Mouse (Mus musculus): ENCODE data around the gene Fam199x. TPM values are rescaled to one million over a fixed set of nuclear protein-coding genes. Genes with fewer than 3 reads are reported as not detected.
A peak's percentile ranks its signal among the peaks of the same experiment; 100 is the strongest.

Gene Fam199x
- polyA plus RNA-seq, 1 experiment from 2014 or later: 10.9 TPM

DNA sequence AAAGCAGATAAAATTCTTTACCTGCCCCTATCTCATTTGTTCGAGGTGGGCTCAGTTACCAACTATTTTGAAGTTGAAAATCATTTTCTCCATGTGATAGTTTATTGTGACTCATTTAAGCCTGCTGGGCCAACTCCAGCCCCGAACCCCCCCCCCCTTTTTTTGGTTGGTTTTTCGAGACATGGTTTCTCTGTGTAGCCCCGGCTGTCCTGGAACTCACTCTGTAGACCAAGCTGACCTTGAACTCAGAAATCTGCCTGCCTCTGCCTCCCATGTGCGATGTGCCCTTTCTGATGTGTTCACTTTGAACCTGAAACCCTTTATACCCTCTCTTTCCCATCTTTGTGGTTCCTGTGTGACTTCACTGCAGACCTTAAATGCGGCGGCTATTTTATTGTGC lies 10.9 kb upstream of the Fam199x start:
- DNase-seq (ENCODE audit: low spot score) (no peak), ATAC-seq (ENCODE audit: low FRiP score) (peak; percentile 36; the same call in 1 of the 2 replicates)
- Histone ChIP-seq H3K27me3 (ENCODE audit: control insufficient read depth, insufficient read depth, low read length) (no peaks in the 10 kb centered on the region), H3K27ac (peak overlapping the region; percentile 92), H3K9ac (peak overlapping the region; percentile 64; the same call in 1 of the 2 replicates), H3K36me3 (replicated peaks; ENCODE audit: control insufficient read depth, insufficient read depth) (no peaks in the 10 kb centered on the region), H3K4me2 (replicated peaks) (peak overlapping the region; percentile 57), H3K4me3 (replicated peaks; ENCODE audit: low read length) (peak overlapping the region; percentile 45), H3K9me3 (ENCODE audit: control insufficient read depth, low read length) (no peaks in the 10 kb centered on the region), H3K4me1 (replicated peaks; ENCODE audit: control insufficient read depth, insufficient read depth, low read length) (no peaks in the 10 kb centered on the region)
- 49% methylated on average over 7 of the region's 7 CpGs for WGBS

GRCm38 (mm10) chrX:137049060-137049424 lies 352 bp upstream of the Fam199x start:
- H3K36me3 ChIP-seq (replicated peaks; ENCODE audit: control insufficient read depth, insufficient read depth): no peaks in the 10 kb centered on the region
- H3K9ac ChIP-seq: peak overlapping the region; percentile 66
- DNase-seq (ENCODE audit: low spot score) (no peak), ATAC-seq (ENCODE audit: low FRiP score) (no peak; the same call in 1 of the 2 replicates)
- no peak overlapping the region for H3K27ac ChIP-seq
- H3K27me3 ChIP-seq (ENCODE audit: control insufficient read depth, insufficient read depth, low read length): no peaks in the 10 kb centered on the region
- H3K9me3 ChIP-seq (ENCODE audit: control insufficient read depth, low read length): no peaks in the 10 kb centered on the region
- WGBS: 13% methylated on average over 9 of the region's 11 CpGs
- 0 out of 2 replicates have a peak, but pooled peaks cover 6% of the 10 kb centered on the region for H3K4me1 ChIP-seq (replicated peaks; ENCODE audit: control insufficient read depth, insufficient read depth, low read length)
- peak overlapping the region; percentile 66 for H3K4me3 ChIP-seq (replicated peaks; ENCODE audit: low read length)
- peak overlapping the region; percentile 58 for H3K4me2 ChIP-seq (replicated peaks)

DNA sequence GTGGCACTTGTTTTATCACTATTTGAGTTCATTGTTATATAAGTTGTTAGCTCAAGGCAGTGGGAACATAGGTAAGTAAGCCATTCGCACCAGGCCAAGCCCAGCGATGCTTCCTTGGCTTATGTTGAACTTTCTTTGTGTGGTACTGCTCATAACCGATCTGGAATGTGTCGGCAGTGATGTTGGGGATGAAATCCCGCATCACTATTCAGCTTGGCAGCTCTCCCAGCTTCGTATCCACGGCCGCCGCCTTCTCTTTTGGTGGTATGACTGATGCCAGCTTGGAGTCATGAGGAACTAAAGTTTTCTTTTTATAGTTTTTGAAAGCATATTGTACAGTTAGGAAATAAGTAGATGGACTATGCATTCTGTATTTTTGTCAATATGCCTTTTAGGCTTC lies 13.8 kb downstream of the Fam199x start:
- Histone ChIP-seq H3K4me1 (replicated peaks; ENCODE audit: control insufficient read depth, insufficient read depth, low read length) (no peaks in the 10 kb centered on the region), H3K27ac (no peak overlapping the region), H3K9ac (no peak overlapping the region), H3K27me3 (ENCODE audit: control insufficient read depth, insufficient read depth, low read length) (no peaks in the 10 kb centered on the region), H3K9me3 (ENCODE audit: control insufficient read depth, low read length) (no peaks in the 10 kb centered on the region), H3K36me3 (replicated peaks; ENCODE audit: control insufficient read depth, insufficient read depth) (no peaks in the 10 kb centered on the region), H3K4me3 (replicated peaks; ENCODE audit: low read length) (no peak overlapping the region), H3K4me2 (replicated peaks) (no peak overlapping the region)
- 76% methylated on average over 9 of the region's 9 CpGs for WGBS
- DNase-seq (ENCODE audit: low spot score): no peak
- ATAC-seq (ENCODE audit: low FRiP score): no peak

DNA sequence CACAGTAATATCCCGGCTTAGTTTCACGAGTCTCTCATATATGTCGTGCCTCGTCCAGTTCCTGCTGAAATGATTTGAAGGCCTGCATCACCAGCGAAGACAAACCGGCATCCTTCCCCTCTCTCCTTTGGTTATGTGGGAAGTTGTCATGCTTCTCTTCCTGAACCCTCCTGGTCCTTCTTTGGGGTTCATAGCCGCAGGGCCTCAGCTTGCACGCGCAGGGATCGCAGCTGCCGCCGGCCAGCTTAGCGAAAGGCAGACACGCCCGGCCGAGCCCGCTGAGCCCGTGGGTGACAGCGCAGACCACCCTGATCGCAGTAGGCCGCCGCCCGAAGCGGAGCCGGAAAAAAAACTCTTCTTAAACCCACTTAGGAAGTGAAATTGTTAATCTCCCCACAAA lies 55.1 kb downstream of the Fam199x start:
- DNase-seq (ENCODE audit: low spot score): no peak
- no peak overlapping the region for H3K4me2 ChIP-seq (replicated peaks)
- H3K4me1 ChIP-seq (replicated peaks; ENCODE audit: control insufficient read depth, insufficient read depth, low read length): no peaks in the 10 kb centered on the region
- no peak overlapping the region for H3K27ac ChIP-seq
- H3K9me3 ChIP-seq (ENCODE audit: control insufficient read depth, low read length): no peaks in the 10 kb centered on the region
- H3K9ac ChIP-seq: no peak overlapping the region
- no peak overlapping the region for H3K4me3 ChIP-seq (replicated peaks; ENCODE audit: low read length)
- WGBS: 21% methylated on average over 25 of the region's 25 CpGs
- H3K27me3 ChIP-seq (ENCODE audit: control insufficient read depth, insufficient read depth, low read length): peaks cover 61% of the 10 kb centered on the region
- H3K36me3 ChIP-seq (replicated peaks; ENCODE audit: control insufficient read depth, insufficient read depth): no peaks in the 10 kb centered on the region
- no peak for ATAC-seq (ENCODE audit: low FRiP score)

DNA sequence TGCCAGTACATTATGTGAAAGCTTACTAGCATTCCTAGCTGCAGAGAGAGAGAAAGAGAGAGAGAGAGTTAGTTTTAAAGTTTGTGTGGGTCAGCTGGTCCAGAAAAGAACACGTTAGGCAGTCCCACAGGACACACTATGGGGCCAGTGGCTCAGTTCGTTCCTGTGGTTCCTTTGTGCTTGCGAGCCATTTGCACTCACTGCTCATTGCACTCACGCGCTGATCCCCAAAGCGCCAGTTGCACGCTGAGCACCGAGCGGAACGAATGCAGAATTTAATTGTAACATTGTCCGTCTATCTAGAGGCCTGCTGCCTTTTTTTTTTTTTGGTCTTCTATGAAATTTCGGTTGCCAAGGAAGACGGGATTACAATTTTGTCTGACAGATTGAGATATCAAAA lies 57.1 kb downstream of the Fam199x start:
- Histone ChIP-seq H3K9me3 (ENCODE audit: control insufficient read depth, low read length) (no peaks in the 10 kb centered on the region), H3K36me3 (replicated peaks; ENCODE audit: control insufficient read depth, insufficient read depth) (no peaks in the 10 kb centered on the region), H3K4me2 (replicated peaks) (no peak overlapping the region), H3K9ac (no peak overlapping the region), H3K27ac (no peak overlapping the region), H3K27me3 (ENCODE audit: control insufficient read depth, insufficient read depth, low read length) (peaks cover 49% of the 10 kb centered on the region), H3K4me3 (replicated peaks; ENCODE audit: low read length) (no peak overlapping the region), H3K4me1 (replicated peaks; ENCODE audit: control insufficient read depth, insufficient read depth, low read length) (no peaks in the 10 kb centered on the region)
- no peak for DNase-seq (ENCODE audit: low spot score)
- WGBS: 20% methylated on average over 11 of the region's 13 CpGs
- no peak for ATAC-seq (ENCODE audit: low FRiP score)

- H3K4me2 ChIP-seq (replicated peaks): no peak overlapping the region
- no peaks in the 10 kb centered on the region for H3K4me1 ChIP-seq (replicated peaks; ENCODE audit: control insufficient read depth, insufficient read depth, low read length)
- peaks cover 78% of the 10 kb centered on the region for H3K27me3 ChIP-seq (ENCODE audit: control insufficient read depth, insufficient read depth, low read length)
- DNase-seq (ENCODE audit: low spot score) (peak; percentile 21), ATAC-seq (ENCODE audit: low FRiP score) (no peak)
- no peaks in the 10 kb centered on the region for H3K36me3 ChIP-seq (replicated peaks; ENCODE audit: control insufficient read depth, insufficient read depth)
- WGBS: 20% methylated on average over 32 of the region's 40 CpGs
- H3K9me3 ChIP-seq (ENCODE audit: control insufficient read depth, low read length): no peaks in the 10 kb centered on the region
- H3K9ac ChIP-seq: no peak overlapping the region
- no peak overlapping the region for H3K27ac ChIP-seq
- H3K4me3 ChIP-seq (replicated peaks; ENCODE audit: low read length): no peak overlapping the region
These were observed 68.8 kb downstream of the Fam199x start for GRCm38 (mm10) chrX:137118097-137118746.

GRCm38 (mm10) chrX:137119675-137120423 lies 70.5 kb downstream of the Fam199x start:
- no peaks in the 10 kb centered on the region for H3K9me3 ChIP-seq (ENCODE audit: control insufficient read depth, low read length)
- peaks cover 77% of the 10 kb centered on the region for H3K27me3 ChIP-seq (ENCODE audit: control insufficient read depth, insufficient read depth, low read length)
- H3K9ac ChIP-seq: no peak overlapping the region
- H3K4me2 ChIP-seq (replicated peaks): no peak overlapping the region; the same call in 1 of the 2 replicates
- no peak overlapping the region for H3K4me3 ChIP-seq (replicated peaks; ENCODE audit: low read length)
- no peak overlapping the region for H3K27ac ChIP-seq
- ATAC-seq (ENCODE audit: low FRiP score): no peak
- no peaks in the 10 kb centered on the region for H3K4me1 ChIP-seq (replicated peaks; ENCODE audit: control insufficient read depth, insufficient read depth, low read length)
- H3K36me3 ChIP-seq (replicated peaks; ENCODE audit: control insufficient read depth, insufficient read depth): no peaks in the 10 kb centered on the region
- WGBS: 29% methylated on average over 51 of the region's 52 CpGs
- DNase-seq (ENCODE audit: low spot score): peak; percentile 15

- Histone ChIP-seq H3K4me2 (replicated peaks) (no peak within 1 kb of the TSS), H3K27ac (no peak within 1 kb of the TSS), H3K9me3 (ENCODE audit: control insufficient read depth, low read length) (no peaks in the 10 kb centered on the region), H3K4me1 (replicated peaks; ENCODE audit: control insufficient read depth, insufficient read depth, low read length) (no peaks in the 10 kb centered on the region), H3K4me3 (replicated peaks; ENCODE audit: low read length) (no peak within 1 kb of the TSS), H3K9ac (no peak within 1 kb of the TSS), H3K27me3 (ENCODE audit: control insufficient read depth, insufficient read depth, low read length) (peaks cover 78% of the 10 kb centered on the region), H3K36me3 (replicated peaks; ENCODE audit: control insufficient read depth, insufficient read depth) (no peaks in the 10 kb centered on the region)
- 16% methylated on average over 21 of the region's 21 CpGs for WGBS
- ATAC-seq (ENCODE audit: low FRiP score): no peak
- no peak for DNase-seq (ENCODE audit: low spot score)
These were observed 72.3 kb downstream of the Fam199x start, which contains the start of gene Esx1 for GRCm38 (mm10) chrX:137121718-137122117. Gene Esx1 (minus strand): TSS chrX:137122083.

DNA sequence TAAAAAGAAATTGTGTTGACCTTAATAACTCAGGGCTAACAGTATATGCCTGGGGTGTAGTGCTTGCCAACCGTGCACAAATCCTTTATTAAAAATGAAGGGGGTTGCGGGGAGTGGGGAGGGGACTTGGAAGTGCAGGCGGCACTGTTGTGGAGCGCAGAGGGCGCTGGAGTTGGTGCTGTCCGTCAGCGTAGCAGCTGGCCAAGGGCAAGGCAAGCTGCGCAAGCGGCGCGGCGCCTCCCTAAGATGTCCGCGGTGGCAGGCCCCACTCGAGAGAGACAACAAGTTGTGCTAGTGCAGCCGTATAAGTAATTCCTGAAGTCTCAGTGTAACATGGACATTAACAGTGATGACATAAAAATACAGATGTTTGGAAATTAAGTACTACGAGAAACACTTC lies 78.1 kb downstream of the Fam199x start:
- no peak overlapping the region for H3K9ac ChIP-seq
- H3K27me3 ChIP-seq (ENCODE audit: control insufficient read depth, insufficient read depth, low read length): peaks cover 57% of the 10 kb centered on the region
- H3K4me3 ChIP-seq (replicated peaks; ENCODE audit: low read length): no peak overlapping the region
- no peak overlapping the region for H3K4me2 ChIP-seq (replicated peaks)
- DNase-seq (ENCODE audit: low spot score) (no peak), ATAC-seq (ENCODE audit: low FRiP score) (no peak)
- no peak overlapping the region for H3K27ac ChIP-seq
- no peaks in the 10 kb centered on the region for H3K9me3 ChIP-seq (ENCODE audit: control insufficient read depth, low read length)
- no peaks in the 10 kb centered on the region for H3K36me3 ChIP-seq (replicated peaks; ENCODE audit: control insufficient read depth, insufficient read depth)
- H3K4me1 ChIP-seq (replicated peaks; ENCODE audit: control insufficient read depth, insufficient read depth, low read length): no peaks in the 10 kb centered on the region
- 11% methylated on average over 17 of the region's 17 CpGs for WGBS
